20 mouse cellular contexts compared by ENCODE assay signal in the genomic region with DNA sequence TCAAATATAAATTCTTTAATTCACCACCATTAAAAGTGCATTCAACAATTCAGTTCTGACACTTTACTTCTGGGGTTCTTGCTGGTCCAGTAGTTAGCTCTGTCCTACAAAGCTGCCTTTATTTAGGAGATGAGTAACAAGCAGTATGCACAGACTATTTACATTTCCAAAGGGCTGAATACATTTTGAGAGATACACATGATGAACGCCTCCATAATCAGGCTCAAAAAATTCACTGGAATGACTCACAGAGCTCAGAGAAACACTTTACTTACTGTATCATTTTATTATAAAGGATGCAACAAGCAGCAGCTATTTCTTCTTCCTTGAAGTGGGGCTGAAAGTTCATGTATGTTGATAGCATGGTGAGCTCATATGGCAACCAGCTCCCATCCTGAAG.
A peak's percentile ranks its signal among the peaks of the same experiment; 100 is the strongest.
DNase-seq lines count a peak whose midpoint lies in the region; TF ChIP-seq lines count a peak whose summit lies in the region.
"Had no signal": no experiment of that assay in that cellular context is flagged by ENCODE, and none has a peak within 500 bp of the region (broad histone marks: within the 10 kb centered on the region; RNA-seq: fewer than 3 reads in every experiment).

No protein-coding gene starts in this region.

- no peak for TF ChIP-seq CTCF in left cerebral cortex, adult 2 months (IDR thresholded peaks at IDR 0.05)

- H3K27ac ChIP-seq in left cerebral cortex, adult 2 months = peak overlapping the region; percentile 69
- H3K27ac ChIP-seq: embryonic facial prominence, embryonic 10.5 days; forebrain, embryonic 13.5 days; gastrocnemius, adult 2 months; heart, embryonic 13.5 days; hindbrain, embryonic 13.5 days; hindbrain, postnatal 0 days had no signal

- intact Hi-C loops in left cerebral cortex, adult 2 months (cut with DNase I) = loop anchor here (2.0 to 10.0 kb wide), 5 partner anchors 41 to 211 kb away; no protein-coding TSS in a partner anchor
- intact Hi-C loops in left cerebral cortex, postnatal 36 days (cut with DNase I) = no loop called here
- intact Hi-C loops in heart, postnatal 25 days (cut with DNase I) = no loop called here

- H3K4me3 ChIP-seq in left cerebral cortex, adult 2 months = no peak overlapping the region
- H3K4me3 ChIP-seq: embryonic facial prominence, embryonic 10.5 days; forebrain, embryonic 13.5 days; gastrocnemius, adult 2 months; heart, embryonic 13.5 days; hindbrain, embryonic 13.5 days had no signal

- peak; percentile 7 for DNase-seq in layer of hippocampus, adult 9-11 months
- no peak for DNase-seq in layer of hippocampus, adult 9-10 months (ENCODE audit: low spot score)
- DNase-seq in brain, adult 2 months (ENCODE audit: low read depth, low spot score) = peak; percentile 76
- peak in 1 of 2 experiments; percentile 9 for DNase-seq in left cerebral cortex, adult 2 months (ENCODE audit: extremely low spot score in 1 of 2, low spot score in 2 of 2)
- DNase-seq in left cerebral cortex, postnatal 36 days (ENCODE audit: low spot score in 2 of 2) = peak; percentile 4 to 12
- no peak for DNase-seq in heart, postnatal 25 days (ENCODE audit: low spot score)
- no peak for DNase-seq in spleen, postnatal 10 days (ENCODE audit: low spot score in 2 of 2)
- no peak for DNase-seq in yolk sac, embryonic 10.5 days (ENCODE audit: low spot score)
- DNase-seq: adrenal gland, adult 2 months; adrenal gland, postnatal 25 days; cerebellum, adult 2 months; cerebellum, postnatal 10 days; forebrain, postnatal 0 days; gastrocnemius, adult 2 months; gastrocnemius, postnatal 25 days had no signal

Comparison
In these comparisons a context has a peak if more than half of its experiments do, and no peak if none do; other contexts are left out.
1. DNase-seq: peak in layer of hippocampus, adult 9-11 months (single experiment), brain, adult 2 months (single experiment) and left cerebral cortex, postnatal 36 days (2 of 2); none in layer of hippocampus, adult 9-10 months (single experiment), heart, postnatal 25 days (single experiment), spleen, postnatal 10 days (0 of 2) and yolk sac, embryonic 10.5 days (single experiment).